Mouse (Mus musculus) forelimb bud, embryonic 11.5 days (tissue): ENCODE results near the gene Slc6a17.
A peak's percentile ranks its signal among the peaks of the same experiment; 100 is the strongest.

Experiments used
- DNase-seq: peaks from one replicate; pipeline ENCODE4 v3.0.0-alpha.2; 2012; ENCODE audit warnings: low read depth, low spot score

Gene Slc6a17

GRCm38 (mm10) chr3:107466577-107466976, 51.2 kb downstream of the Slc6a17 start:
- DNase-seq: peak; percentile 75

DNA sequence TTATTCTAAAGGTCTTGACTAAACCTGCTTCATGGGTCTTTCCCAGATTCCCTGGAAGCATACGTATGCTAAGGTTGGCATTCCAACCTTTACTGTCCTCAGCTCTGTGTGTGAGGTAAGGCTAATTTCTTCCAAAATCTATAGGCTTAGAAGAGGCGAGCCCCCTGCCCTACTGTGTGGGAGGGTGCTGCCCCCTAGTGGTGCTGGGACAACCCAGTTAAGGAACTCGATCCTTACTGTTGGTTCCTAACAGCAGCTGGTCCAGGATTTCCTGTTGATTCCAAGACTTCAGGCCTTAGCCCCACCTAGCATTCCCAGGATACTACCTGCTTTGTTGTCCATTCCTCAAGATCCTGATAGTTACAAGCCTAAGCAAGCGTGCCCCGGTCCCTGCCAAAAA, 55.7 kb downstream of the Slc6a17 start:
- DNase-seq: peak; percentile 79

GRCm38 (mm10) chr3:107459773-107460431, 57.9 kb downstream of the Slc6a17 start:
- DNase-seq: no peak

- DNase-seq: no peak
These were observed 58.5 kb downstream of the Slc6a17 start, which contains the start of gene Kcnc4 for GRCm38 (mm10) chr3:107459196-107459772. TSS of gene Kcnc4 (minus strand) at chr3:107459552.

DNA sequence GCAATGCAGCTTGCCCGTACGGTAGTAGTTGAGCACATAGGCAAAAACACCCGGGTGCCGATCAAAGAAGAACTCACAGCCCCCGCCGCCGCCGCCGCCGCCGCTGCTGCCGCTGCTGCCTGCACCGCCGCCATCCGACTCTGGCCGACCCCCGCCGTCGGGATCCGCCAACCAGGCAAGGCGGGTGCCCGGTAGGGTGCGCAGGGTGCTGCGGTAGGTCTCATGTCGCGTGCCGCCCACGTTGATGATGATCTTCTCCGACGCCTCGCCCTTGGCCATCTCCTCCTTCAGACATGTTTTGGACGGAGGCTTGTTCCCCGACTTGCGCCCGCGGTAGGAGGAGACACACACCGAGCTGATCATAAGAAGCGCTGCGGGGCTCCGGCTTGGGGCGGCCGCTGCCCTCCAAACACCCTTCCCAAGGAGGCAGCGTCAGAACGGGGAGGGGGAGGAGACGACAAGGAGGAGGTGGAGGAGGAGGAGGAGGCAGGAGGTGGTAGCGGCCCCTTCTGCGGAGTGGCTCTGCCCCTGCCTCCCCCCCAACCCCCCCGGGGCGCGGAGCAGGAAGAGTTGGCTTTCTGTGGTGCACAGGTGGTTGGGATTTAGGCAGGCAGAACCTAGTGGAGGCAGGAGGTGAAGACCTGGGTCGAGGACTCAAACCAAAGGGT, 59.2 kb downstream of the Slc6a17 start:
- no peak for DNase-seq

DNA sequence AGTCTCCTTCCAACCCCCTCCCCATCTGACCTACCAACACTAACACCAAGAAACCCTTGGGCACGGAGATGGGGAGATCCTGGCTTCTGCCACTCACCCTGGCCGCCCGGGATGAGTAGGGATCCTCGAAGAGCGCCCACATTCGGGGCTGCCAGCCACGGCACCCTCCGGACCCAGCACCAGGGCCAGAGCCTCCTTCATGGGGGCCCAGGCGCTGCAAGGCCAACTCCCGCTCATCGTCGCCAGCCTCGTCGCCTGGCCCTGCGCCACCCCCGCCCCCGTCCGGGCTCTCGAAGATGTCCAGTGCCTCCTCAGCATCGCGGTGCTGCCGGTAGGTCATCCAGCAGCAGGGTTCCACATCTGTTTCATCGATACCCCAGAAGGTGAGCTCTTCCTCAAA, 59.7 kb downstream of the Slc6a17 start:
- no peak for DNase-seq

GRCm38 (mm10) chr3:107454280-107454679, 63.5 kb downstream of the Slc6a17 start:
- DNase-seq: no peak

- DNase-seq: no peak
These were observed 71.0 kb downstream of the Slc6a17 start for GRCm38 (mm10) chr3:107446822-107447221.

- no peak for DNase-seq
These were observed 74.0 kb downstream of the Slc6a17 start for GRCm38 (mm10) chr3:107443866-107444265.

GRCm38 (mm10) chr3:107442191-107442590, 75.6 kb downstream of the Slc6a17 start:
- no peak for DNase-seq

DNA sequence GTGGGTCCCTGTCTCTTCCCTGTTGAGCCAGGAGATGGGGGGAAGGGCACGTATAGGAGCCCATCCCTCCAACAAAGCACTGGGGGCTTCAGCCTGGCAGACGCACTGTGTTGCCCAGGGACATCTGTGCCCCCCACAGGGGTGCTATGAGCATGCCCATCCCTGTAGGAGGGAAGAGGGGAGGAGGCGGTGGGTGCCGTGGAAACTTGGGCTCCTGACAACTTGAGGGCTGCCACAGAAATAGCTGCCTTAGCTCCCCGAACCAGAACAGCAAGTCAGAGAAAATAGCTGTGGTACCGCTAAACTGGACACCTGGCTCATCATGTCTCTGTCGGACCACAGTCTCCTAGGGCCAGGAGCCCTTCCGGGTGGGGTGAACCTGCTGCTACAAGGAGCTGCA, 76.5 kb downstream of the Slc6a17 start:
- no peak for DNase-seq

GRCm38 (mm10) chr3:107439280-107439679, 78.5 kb downstream of the Slc6a17 start:
- DNase-seq: no peak

GRCm38 (mm10) chr3:107437666-107438065, 80.2 kb downstream of the Slc6a17 start:
- DNase-seq: no peak

GRCm38 (mm10) chr3:107436434-107436833, 81.4 kb downstream of the Slc6a17 start:
- no peak for DNase-seq

DNA sequence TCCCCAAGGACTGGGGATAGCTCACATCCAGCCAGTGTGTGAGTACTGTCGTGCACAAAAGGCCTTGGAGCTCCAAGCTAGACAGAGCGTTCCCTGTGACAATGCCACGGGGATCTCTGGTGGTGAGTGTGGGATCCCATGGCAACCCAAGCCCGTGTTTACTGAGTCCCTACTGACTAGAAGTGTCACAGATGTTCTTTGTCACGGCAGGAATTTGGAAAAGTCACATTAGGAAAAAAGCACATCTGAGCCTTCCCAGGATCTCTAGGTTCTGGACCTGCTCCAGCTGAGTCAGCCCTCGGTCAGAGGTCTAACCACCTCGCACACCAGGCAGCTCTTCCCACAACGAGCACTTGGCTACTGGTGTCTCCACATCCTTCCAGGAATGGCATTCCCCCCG, 84.2 kb downstream of the Slc6a17 start:
- DNase-seq: no peak

GRCm38 (mm10) chr3:107431268-107431667, 86.5 kb downstream of the Slc6a17 start:
- peak; percentile 26 for DNase-seq

- no peak for DNase-seq
These were observed 93.4 kb downstream of the Slc6a17 start for GRCm38 (mm10) chr3:107424258-107425041.

- DNase-seq: peak; percentile 45
These were observed 97.7 kb downstream of the Slc6a17 start for GRCm38 (mm10) chr3:107420156-107420555.
